Mouse (Mus musculus) CH12.LX (cell line): ENCODE results near the gene Hhex.

Source experiments
- CHD2 ChIP-seq: IDR thresholded peaks from 2 replicates; pipeline ENCODE4 v1.6.1; 2011; ENCODE audit warnings: low read length, improper control_type of control experiment
- CTCF ChIP-seq, 2 experiments: IDR thresholded peaks in 1 of 2; conservative IDR thresholded peaks in 1 of 2; 2 replicates each; pipeline ENCODE4 v1.5.1; 2011 to 2012; ENCODE audit warnings: low read depth in 2 of 2, low read length in 2 of 2, improper control_type of control experiment in 1 of 2, inconsistent platforms in 1 of 2, mild to moderate bottlenecking in 1 of 2, moderate library complexity in 1 of 2
- E2F4 ChIP-seq: IDR thresholded peaks from 2 replicates; pipeline ENCODE4 v1.6.1; 2011; ENCODE audit warnings: low read depth, low read length, improper control_type of control experiment; ENCODE audit not compliant: insufficient replicate concordance
- ELF1 ChIP-seq: IDR thresholded peaks from 2 replicates; pipeline ENCODE4 v1.6.1; 2014; ENCODE audit warnings: low read depth, mild to moderate bottlenecking, inconsistent platforms, low read length, improper control_type of control experiment
- EP300 ChIP-seq: IDR thresholded peaks from 2 replicates; pipeline ENCODE4 v1.6.1; 2011; ENCODE audit warnings: low read length, improper control_type of control experiment
- ETS1 ChIP-seq: conservative IDR thresholded peaks from 2 replicates; pipeline ENCODE4 v1.6.1; 2012; ENCODE audit warnings: low read depth, mild to moderate bottlenecking, inconsistent platforms, low read length, improper control_type of control experiment, moderate library complexity
- JUN ChIP-seq: IDR thresholded peaks from 2 replicates; pipeline ENCODE4 v1.6.1; 2011; ENCODE audit warnings: low read depth, mild to moderate bottlenecking, low read length, improper control_type of control experiment, moderate library complexity; ENCODE audit not compliant: insufficient read depth
- MAFK ChIP-seq: IDR thresholded peaks from 2 replicates; pipeline ENCODE4 v1.6.1; 2011; ENCODE audit warnings: low read length, improper control_type of control experiment; ENCODE audit not compliant: insufficient replicate concordance
- MAX ChIP-seq: IDR thresholded peaks from 2 replicates; pipeline ENCODE4 v1.6.1; 2011; ENCODE audit warnings: low read length, improper control_type of control experiment
- POLR2A ChIP-seq: IDR thresholded peaks from 2 replicates; pipeline ENCODE4 v1.6.1; 2011; ENCODE audit warnings: low read depth, mild to moderate bottlenecking, improper control_type of control experiment, low read length
- POLR2AphosphoS2 ChIP-seq: IDR thresholded peaks from 2 replicates; pipeline ENCODE4 v1.6.1; 2011; ENCODE audit warnings: low read depth, low read length, improper control_type of control experiment
- TBP ChIP-seq: conservative IDR thresholded peaks from 2 replicates; pipeline ENCODE4 v1.6.1; 2011; ENCODE audit warnings: low read depth, low read length, improper control_type of control experiment
- USF2 ChIP-seq: conservative IDR thresholded peaks from 2 replicates; pipeline ENCODE4 v1.6.1; 2011; ENCODE audit warnings: low read depth, low read length, improper control_type of control experiment
- ZC3H11A ChIP-seq: IDR thresholded peaks from 2 replicates; pipeline ENCODE4 v1.6.1; 2012; ENCODE audit warnings: low read depth, mild to moderate bottlenecking, inconsistent platforms, low read length, improper control_type of control experiment

- TF ChIP-seq CTCF (conservative IDR thresholded peaks at IDR 0.05 in 1 of 2, IDR thresholded peaks at IDR 0.05 in 1 of 2; ENCODE audit: low read depth in 2 of 2, low read length in 2 of 2) (no peak), ETS1 (no peak), CHD2 (no peak), POLR2A (no peak), MAFK (no peak), MAX (no peak), ZC3H11A (no peak), TBP (no peak), USF2 (no peak), JUN (no peak), E2F4 (no peak), ELF1 (no peak), POLR2AphosphoS2 (no peak), EP300 (no peak)
These were observed 47.1 kb downstream of the Hhex start for GRCm38 (mm10) chr19:37481704-37482103.
